Mouse (Mus musculus): ENCODE data around the gene Cish.

- TF ChIP-seq CTCF (conservative IDR thresholded peaks at IDR 0.05; ENCODE audit: low read length) (no peak), NANOG (IDR thresholded peaks at IDR 0.05; ENCODE audit: borderline replicate concordance, low read length) (no peak)
Observed at GRCm38 (mm10) chr9:107288105-107288650, 7.6 kb upstream of the Cish start.

Measured in E14TG2a.4 (cell line).